Mouse (Mus musculus): Measurements from ENCODE around the gene Banp.

DNA sequence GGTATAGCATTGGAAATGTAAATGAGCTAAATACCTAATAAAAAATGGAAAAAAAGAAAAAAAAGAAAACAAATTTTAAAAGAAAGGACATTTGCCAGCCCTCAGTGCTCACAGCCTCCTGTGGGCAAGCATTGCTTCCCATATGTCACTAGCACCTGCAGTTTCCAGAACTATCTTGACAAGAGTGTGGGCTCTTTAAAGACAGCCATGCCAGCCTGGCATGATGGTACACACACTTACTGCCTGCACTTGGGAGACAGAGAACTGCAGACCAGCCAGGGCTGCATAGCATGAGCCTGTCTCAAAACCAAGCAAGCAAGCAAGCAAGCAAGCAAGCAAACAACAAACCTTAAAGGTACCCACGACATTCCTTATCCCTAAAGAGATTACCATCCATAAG lies 44.1 kb upstream of the Banp start:
- TF ChIP-seq CTCF (IDR thresholded peaks at IDR 0.05; ENCODE audit: borderline replicate concordance, extremely low read depth, insufficient read depth, insufficient read length): no peak
- TF ChIP-seq POLR2A (IDR thresholded peaks at IDR 0.05; ENCODE audit: borderline replicate concordance, extremely low read depth, insufficient read depth, insufficient read length, poor library complexity, severe bottlenecking): no peak

Measured in brain, embryonic 14.5 days (tissue).